Mouse (Mus musculus) kidney, postnatal 10 days (tissue): ENCODE measurements at regions not wholly inside any gene's neighbourhood (a gene's known extent, or its start where the extent isn't known, plus 50 kb on each side); places are given as distances from the start of the nearest gene placed in this dataset.
"Not testable (repeated sequence)": the region's sequence is repeated elsewhere in the genome, so short reads cannot be mapped to it uniquely, and the experiment has no call there.

Experiments used
- DNase-seq: peaks from one replicate; pipeline ENCODE4 v3.0.0; 2021; ENCODE audit warnings: mixed read lengths

GRCm38 (mm10) chr12:69485652-69486651 is 96.9 kb downstream of the Vcpkmt start:
- DNase-seq = peak; percentile 72

- DNase-seq = no peak
These were observed 101.4 kb downstream of the Vcpkmt start for GRCm38 (mm10) chr12:69481420-69481819.

GRCm38 (mm10) chr12:69476631-69477091 is 104.4 kb upstream of the Gm9887 start:
- DNase-seq = peak; percentile 43

- DNase-seq = no peak
These were observed 103.9 kb upstream of the Gm9887 start for GRCm38 (mm10) chr12:69476131-69476530.

- DNase-seq = no peak
These were observed 102.8 kb upstream of the Gm9887 start for GRCm38 (mm10) chr12:69474916-69475661.

GRCm38 (mm10) chr12:69474141-69474915 is 102.1 kb upstream of the Gm9887 start:
- DNase-seq = peak; percentile 46

GRCm38 (mm10) chr12:69473379-69474057 is 101.3 kb upstream of the Gm9887 start:
- DNase-seq = no peak

GRCm38 (mm10) chr12:69472912-69473311 is 100.7 kb upstream of the Gm9887 start:
- no peak for DNase-seq

- no peak for DNase-seq
These were observed 99.6 kb upstream of the Gm9887 start for GRCm38 (mm10) chr12:69471876-69472275.

GRCm38 (mm10) chr12:69469004-69469403 is 96.7 kb upstream of the Gm9887 start:
- no peak for DNase-seq

GRCm38 (mm10) chr12:69467363-69467762 is 95.1 kb upstream of the Gm9887 start:
- no peak for DNase-seq

GRCm38 (mm10) chr12:69464906-69465305 is 92.6 kb upstream of the Gm9887 start:
- DNase-seq = no peak

- not testable (repeated sequence) for DNase-seq
These were observed 91.1 kb upstream of the Gm9887 start for GRCm38 (mm10) chr12:69463327-69463726.

- peak; percentile 62 for DNase-seq
These were observed 89.9 kb upstream of the Gm9887 start for GRCm38 (mm10) chr12:69461888-69462840.

GRCm38 (mm10) chr12:69460552-69461079 is 88.4 kb upstream of the Gm9887 start:
- no peak for DNase-seq

- DNase-seq = no peak
These were observed 86.0 kb upstream of the Gm9887 start for GRCm38 (mm10) chr12:69458170-69458841.

- DNase-seq = no peak
These were observed 84.5 kb upstream of the Gm9887 start for GRCm38 (mm10) chr12:69456746-69457145.

GRCm38 (mm10) chr12:69456116-69456515 is 83.9 kb upstream of the Gm9887 start:
- DNase-seq = no peak

GRCm38 (mm10) chr12:69455566-69455965 is 83.3 kb upstream of the Gm9887 start:
- DNase-seq = no peak

GRCm38 (mm10) chr12:69453544-69453943 is 81.3 kb upstream of the Gm9887 start:
- DNase-seq = no peak
